Mouse (Mus musculus) neural tube, embryonic 11.5 days (tissue): Measurements from ENCODE around the gene Psip1. TPM values are rescaled to one million over a fixed set of nuclear protein-coding genes. Genes with fewer than 3 reads are reported as not detected.
"Not testable (repeated sequence)": the region's sequence is repeated elsewhere in the genome, so short reads cannot be mapped to it uniquely, and the experiment has no call there.

Source experiments
- ATAC-seq: fragments of 200-750 bp; cut with Nextera tagmentation; 2 replicates; pipeline ENCODE4 v1.8.0; 2017; ENCODE audit warnings: moderate number of reproducible peaks, mild to moderate bottlenecking, moderate TSS enrichment, moderate library complexity; ENCODE audit not compliant: insufficient read depth, low FRiP score, low TSS enrichment
- DNase-seq: peaks from one replicate; pipeline ENCODE4 v3.0.0-alpha.2; 2015; ENCODE audit warnings: low spot score
- H3K27ac ChIP-seq: fragments of 300-500 bp; sonication (generic); 2 replicates; pipeline ENCODE4 v1.5.1; 2014; ENCODE audit warnings: low read depth, mild to moderate bottlenecking, low read length
- H3K27me3 ChIP-seq: fragments of 300-500 bp; sonication (generic); 2 replicates; pipeline ENCODE4 v1.6.1; 2014; ENCODE audit warnings: mild to moderate bottlenecking, low read length, mixed read lengths; ENCODE audit not compliant: control insufficient read depth, insufficient read depth
- H3K36me3 ChIP-seq: fragments of 300-500 bp; sonication (generic); 2 replicates; pipeline ENCODE4 v1.6.1; 2014; ENCODE audit warnings: mild to moderate bottlenecking, low read length, moderate library complexity, mixed read lengths; ENCODE audit not compliant: control insufficient read depth, insufficient read depth
- H3K4me1 ChIP-seq: fragments of 300-500 bp; sonication (generic); 2 replicates; pipeline ENCODE4 v1.6.1; 2014; ENCODE audit warnings: low read length, mixed read lengths; ENCODE audit not compliant: control insufficient read depth, insufficient read depth
- H3K4me2 ChIP-seq: fragments of 300-500 bp; sonication (generic); 2 replicates; pipeline ENCODE4 v1.6.1; 2014; ENCODE audit warnings: low read depth, mild to moderate bottlenecking, moderate library complexity
- H3K4me3 ChIP-seq: fragments of 300-500 bp; sonication (generic); 2 replicates; pipeline ENCODE4 v1.5.1; 2014; ENCODE audit warnings: low read depth, low read length
- H3K9ac ChIP-seq: fragments of 300-500 bp; sonication (generic); 2 replicates; pipeline ENCODE4 v1.6.1; 2014; ENCODE audit warnings: mild to moderate bottlenecking, low read length
- H3K9me3 ChIP-seq: fragments of 300-500 bp; sonication (generic); 2 replicates; pipeline ENCODE4 v1.6.1; 2016; ENCODE audit warnings: low read length; ENCODE audit not compliant: control insufficient read depth
- WGBS: fragments of 180-500 bp; shearing (Covaris S2); extraction: QIAGEN DNeasy Blood & Tissue Kit; methylation state at CpG from one replicate; pipeline ENCODE4 v1.1.7; 2014; 5-methylcytosine and 5-hydroxymethylcytosine counted together
- polyA plus RNA-seq: library from polyadenylated mRNA; unstranded; fragments of >200 nt; fragmentation: Nextera tagmentation; extraction: Ambion mirVana; gene quantifications from 2 replicates; pipeline ENCODE4 v1.2.1, GENCODE M21; 2014

Gene Psip1
- polyA plus RNA-seq, 1 experiment from 2014 or later, result 360 TPM

DNA sequence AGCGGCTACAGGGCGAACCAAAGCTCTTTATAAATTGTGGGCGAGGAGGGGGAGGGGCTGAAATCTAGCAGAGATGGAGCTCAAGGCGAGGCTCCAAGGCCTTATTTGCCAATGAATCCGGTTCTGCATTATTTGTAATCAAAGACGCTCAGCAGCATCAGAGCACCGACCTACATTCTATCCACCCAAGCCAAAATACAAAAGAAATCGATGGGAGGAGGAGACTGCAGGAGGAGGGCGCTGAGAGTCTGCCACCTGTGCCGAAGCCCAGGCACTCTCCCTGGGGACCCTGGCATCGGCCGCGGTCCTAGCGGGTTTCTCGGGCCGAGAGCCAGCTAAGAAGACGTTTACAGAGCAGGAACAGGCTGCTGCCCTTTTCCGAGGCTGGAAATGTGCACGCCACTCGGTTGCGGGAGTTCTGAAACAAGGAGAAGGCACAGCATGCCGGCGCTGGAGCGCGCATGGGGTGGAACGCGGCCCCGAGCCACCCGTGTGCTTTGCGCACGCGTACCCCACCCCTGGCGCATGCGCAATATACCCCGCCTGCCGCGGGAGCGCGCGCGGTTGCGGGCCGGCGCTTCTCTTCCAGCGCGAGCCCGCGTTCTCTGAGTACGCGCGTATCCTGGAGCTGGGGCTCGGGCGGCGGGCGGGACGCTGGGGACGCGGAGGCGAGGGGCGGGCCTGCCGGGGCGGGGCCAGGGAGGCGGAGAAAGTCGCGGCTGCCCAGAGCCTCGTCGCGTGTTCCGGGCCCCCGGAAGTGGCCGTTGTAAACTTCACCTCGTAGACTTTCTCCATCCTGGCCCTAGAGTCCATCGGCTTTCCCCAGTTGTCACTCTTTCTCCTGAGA lies 38.8 kb upstream of the Psip1 start, which contains the start of gene Ccdc171:
TSS of gene Ccdc171 (plus strand) at position 703 of the 847 bp plus-strand sequence.
- H3K9ac ChIP-seq, result peak within 1 kb of the TSS; percentile 88
- no peaks in the 10 kb centered on the region for H3K9me3 ChIP-seq
- under 1% methylated on average over 56 of the region's 73 CpGs for WGBS
- H3K4me2 ChIP-seq, result peak within 1 kb of the TSS; percentile 69
- DNase-seq (peak; percentile 99), ATAC-seq (peak; percentile 92)
- H3K4me1 ChIP-seq, result peaks cover 11% of the 10 kb centered on the region
- peak within 1 kb of the TSS; percentile 59 for H3K4me3 ChIP-seq
- H3K27ac ChIP-seq, result peak within 1 kb of the TSS; percentile 99
- no peaks in the 10 kb centered on the region for H3K27me3 ChIP-seq
- H3K36me3 ChIP-seq, result no peaks in the 10 kb centered on the region

DNA sequence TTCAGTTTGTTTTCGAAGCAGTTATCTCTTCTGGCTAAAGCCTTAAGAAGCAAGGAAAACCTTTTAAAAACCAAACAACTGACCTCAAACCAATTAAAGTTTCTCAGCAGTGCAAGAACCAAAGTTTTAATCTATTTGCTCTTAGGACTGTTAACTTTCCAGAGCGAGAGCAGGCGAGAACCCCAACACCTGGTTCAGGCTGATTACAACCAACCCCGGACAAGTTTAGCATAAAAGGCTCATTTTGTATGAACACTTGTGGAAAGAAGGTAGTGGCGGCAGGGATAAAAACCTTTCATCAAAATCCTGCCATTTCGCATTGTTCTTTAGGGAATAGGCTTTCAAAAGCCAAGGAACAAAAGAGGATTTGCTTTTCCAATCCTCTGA lies 38.2 kb upstream of the Psip1 start:
- H3K36me3 ChIP-seq, result no peaks in the 10 kb centered on the region
- peak overlapping the region; percentile 99 for H3K27ac ChIP-seq
- H3K9me3 ChIP-seq, result no peaks in the 10 kb centered on the region
- H3K27me3 ChIP-seq, result no peaks in the 10 kb centered on the region
- H3K4me2 ChIP-seq, result peak overlapping the region; percentile 62
- peaks cover 11% of the 10 kb centered on the region for H3K4me1 ChIP-seq
- peak overlapping the region; percentile 59 for H3K4me3 ChIP-seq
- WGBS, result 10% methylated on average over 6 of the region's 6 CpGs
- DNase-seq (no peak), ATAC-seq (no peak)
- peak overlapping the region; percentile 88 for H3K9ac ChIP-seq

DNA sequence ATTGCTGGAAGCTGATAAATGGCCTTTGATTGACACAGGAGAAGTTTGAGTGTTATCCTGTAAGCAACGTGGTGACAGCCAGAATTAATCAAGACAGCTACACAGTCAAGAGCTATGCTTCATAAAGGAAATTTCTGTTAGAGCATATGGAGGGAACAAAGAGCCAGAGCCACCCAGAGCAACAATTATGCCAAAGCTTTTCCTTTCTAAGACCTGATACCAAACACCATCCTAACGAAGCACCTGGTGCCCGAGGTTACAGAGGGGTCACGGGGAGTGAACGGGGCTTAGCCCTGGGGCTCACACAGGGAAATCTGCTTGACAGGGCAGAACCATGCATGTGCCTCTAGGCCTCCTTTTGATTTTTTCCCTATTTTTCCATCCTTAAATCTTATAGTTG lies 35.8 kb upstream of the Psip1 start:
- WGBS, result 66% methylated on average over 5 of the region's 5 CpGs
- DNase-seq (peak; percentile 40), ATAC-seq (no peak)

DNA sequence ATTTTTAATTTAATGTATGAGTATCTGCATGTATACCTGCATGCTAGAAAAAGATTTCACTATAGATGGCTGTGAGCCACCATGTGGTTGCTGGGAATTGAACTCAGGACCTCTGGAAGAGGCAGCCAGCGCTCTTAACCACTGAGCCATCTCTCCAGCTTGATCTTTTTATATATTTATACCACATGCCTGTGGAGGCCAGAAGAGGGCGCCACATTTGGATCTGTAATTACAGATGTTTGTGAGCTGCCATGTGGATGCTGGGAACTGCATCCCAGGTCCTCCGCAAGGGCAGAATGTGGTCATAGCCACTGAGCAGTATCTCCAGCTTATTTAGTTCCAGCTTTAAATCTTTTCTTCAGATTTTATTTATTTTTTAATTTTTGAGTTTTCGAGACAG lies 34.0 kb upstream of the Psip1 start:
- ATAC-seq, result no peak
- H3K36me3 ChIP-seq, result no peaks in the 10 kb centered on the region
- no peaks in the 10 kb centered on the region for H3K9me3 ChIP-seq
- DNase-seq, result no peak
- peaks cover 7% of the 10 kb centered on the region for H3K4me1 ChIP-seq
- no peak overlapping the region for H3K27ac ChIP-seq
- H3K27me3 ChIP-seq, result no peaks in the 10 kb centered on the region
- no peak overlapping the region for H3K4me3 ChIP-seq
- no peak overlapping the region for H3K4me2 ChIP-seq
- H3K9ac ChIP-seq, result no peak overlapping the region
- 85% methylated on average over 4 of the region's 4 CpGs for WGBS

More for the DNA sequence above, 35.8 kb upstream of the Psip1 start:
- H3K9ac ChIP-seq, result no peak overlapping the region
- no peak overlapping the region for H3K27ac ChIP-seq
- no peaks in the 10 kb centered on the region for H3K9me3 ChIP-seq
- H3K4me1 ChIP-seq, result peaks cover 11% of the 10 kb centered on the region
- H3K36me3 ChIP-seq, result no peaks in the 10 kb centered on the region
- no peak overlapping the region for H3K4me3 ChIP-seq
- H3K27me3 ChIP-seq, result no peaks in the 10 kb centered on the region
- no peak overlapping the region for H3K4me2 ChIP-seq

DNA sequence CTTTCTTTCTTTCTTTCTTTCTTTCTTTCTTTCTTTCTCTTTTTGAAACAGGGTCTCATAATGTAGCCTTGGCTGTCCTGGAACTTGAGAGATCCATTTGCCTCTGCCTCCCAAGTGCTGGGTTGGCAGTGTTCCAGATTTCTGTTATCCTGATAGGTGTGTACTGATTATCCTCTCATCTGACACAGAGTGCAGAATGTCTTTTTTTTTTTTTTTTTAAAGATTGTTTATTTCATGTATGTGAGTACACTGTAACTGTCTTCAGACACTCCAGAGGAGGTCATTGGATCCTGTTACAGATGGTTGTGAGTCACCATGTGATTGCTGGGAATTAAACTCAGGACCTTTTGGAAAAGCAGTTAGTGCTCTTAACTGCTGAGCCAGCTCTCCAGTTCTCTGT lies 33.5 kb upstream of the Psip1 start:
- Histone ChIP-seq H3K9me3 (no peaks in the 10 kb centered on the region), H3K27me3 (no peaks in the 10 kb centered on the region), H3K9ac (no peak overlapping the region), H3K36me3 (no peaks in the 10 kb centered on the region), H3K27ac (no peak overlapping the region), H3K4me2 (no peak overlapping the region), H3K4me3 (no peak overlapping the region), H3K4me1 (peaks cover 7% of the 10 kb centered on the region)
- no peak for ATAC-seq
- no peak for DNase-seq

DNA sequence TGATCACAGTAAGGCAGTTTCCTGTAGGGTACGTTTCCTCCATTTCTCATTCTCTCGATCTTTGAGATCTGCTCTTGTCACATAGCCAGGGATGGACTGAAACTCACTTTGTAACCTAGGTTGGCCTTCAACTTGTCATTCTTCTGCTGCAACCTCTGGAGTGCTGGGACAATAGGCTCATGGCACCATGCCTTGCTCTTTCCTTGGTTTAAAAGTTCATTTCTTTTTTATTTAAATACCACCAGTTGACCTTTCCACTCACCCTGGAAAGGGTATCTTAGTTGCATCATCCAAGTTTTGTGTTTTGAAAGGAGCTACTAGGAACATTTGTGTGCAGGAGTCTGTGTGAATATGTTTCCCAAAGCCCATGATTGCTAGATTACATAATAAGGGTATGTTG lies 32.9 kb upstream of the Psip1 start:
- H3K9ac ChIP-seq, result no peak overlapping the region
- no peaks in the 10 kb centered on the region for H3K27me3 ChIP-seq
- no peaks in the 10 kb centered on the region for H3K36me3 ChIP-seq
- H3K27ac ChIP-seq, result no peak overlapping the region
- DNase-seq (no peak), ATAC-seq (no peak)
- H3K4me3 ChIP-seq, result no peak overlapping the region
- no peaks in the 10 kb centered on the region for H3K9me3 ChIP-seq
- WGBS, result 78% methylated on average over 2 of the region's 2 CpGs
- peaks cover 6% of the 10 kb centered on the region for H3K4me1 ChIP-seq
- no peak overlapping the region for H3K4me2 ChIP-seq

DNA sequence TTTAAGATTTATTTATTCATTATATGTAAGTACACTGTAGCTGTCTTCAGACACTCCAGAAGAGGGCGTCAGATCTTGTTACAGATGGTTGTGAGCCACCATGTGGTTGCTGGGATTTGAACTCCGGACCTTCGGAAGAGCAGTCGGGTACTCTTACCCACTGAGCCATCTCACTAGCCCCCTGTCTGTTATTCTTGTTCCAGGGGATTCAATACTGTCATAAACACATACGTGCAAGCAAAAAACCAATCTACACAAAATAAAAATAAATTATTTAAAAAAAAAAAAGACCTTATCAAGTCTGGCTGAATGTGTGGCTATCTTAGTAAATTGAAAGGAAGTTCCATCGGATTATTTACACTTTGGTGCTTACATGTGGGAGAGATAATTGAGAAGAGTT lies 29.9 kb upstream of the Psip1 start:
- ATAC-seq, H3K4me1 ChIP-seq, H3K36me3 ChIP-seq, H3K4me3 ChIP-seq, H3K27ac ChIP-seq, H3K27me3 ChIP-seq, H3K9me3 ChIP-seq, H3K4me2 ChIP-seq, DNase-seq, H3K9ac ChIP-seq: not testable (repeated sequence)
- 87% methylated on average over 5 of the region's 6 CpGs for WGBS

DNA sequence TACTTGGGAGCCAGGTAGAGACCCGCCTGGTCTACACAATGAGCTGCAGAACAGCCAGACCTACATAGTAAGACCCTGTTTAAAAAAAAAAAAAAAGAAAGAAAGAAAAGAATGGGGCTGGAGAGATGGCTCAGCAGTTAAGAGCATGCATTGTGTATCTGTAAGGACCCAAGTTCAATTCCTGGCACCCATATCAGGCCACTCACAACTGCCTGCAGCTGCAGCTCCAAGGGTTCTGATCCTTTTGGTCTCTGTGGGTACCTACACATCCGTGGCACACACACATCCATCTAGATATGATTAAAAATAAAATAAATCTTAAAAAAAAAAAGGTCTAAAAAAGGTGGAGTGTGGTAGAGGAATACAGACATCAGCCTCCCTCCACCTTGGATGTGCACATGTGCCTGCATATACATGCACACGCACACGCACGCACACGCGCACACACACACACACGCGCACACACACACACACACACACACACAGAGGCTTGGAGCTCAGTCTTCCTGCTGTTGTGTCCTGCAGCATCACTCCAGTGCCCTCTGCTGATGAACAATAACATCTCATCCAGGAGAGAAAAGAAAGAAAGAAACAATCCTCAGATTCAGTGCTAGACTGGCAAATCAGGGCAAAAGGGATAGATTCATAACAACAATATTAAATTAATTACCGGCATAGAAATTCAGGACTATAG lies 28.9 kb upstream of the Psip1 start:
- Histone ChIP-seq H3K36me3 (no peaks in the 10 kb centered on the region), H3K27me3 (no peaks in the 10 kb centered on the region), H3K4me1 (no peaks in the 10 kb centered on the region), H3K9me3 (no peaks in the 10 kb centered on the region), H3K4me3 (no peak overlapping the region), H3K27ac (no peak overlapping the region), H3K9ac (no peak overlapping the region), H3K4me2 (no peak overlapping the region)
- no peak for DNase-seq
- WGBS, result 89% methylated on average over 10 of the region's 10 CpGs
- no peak for ATAC-seq

DNA sequence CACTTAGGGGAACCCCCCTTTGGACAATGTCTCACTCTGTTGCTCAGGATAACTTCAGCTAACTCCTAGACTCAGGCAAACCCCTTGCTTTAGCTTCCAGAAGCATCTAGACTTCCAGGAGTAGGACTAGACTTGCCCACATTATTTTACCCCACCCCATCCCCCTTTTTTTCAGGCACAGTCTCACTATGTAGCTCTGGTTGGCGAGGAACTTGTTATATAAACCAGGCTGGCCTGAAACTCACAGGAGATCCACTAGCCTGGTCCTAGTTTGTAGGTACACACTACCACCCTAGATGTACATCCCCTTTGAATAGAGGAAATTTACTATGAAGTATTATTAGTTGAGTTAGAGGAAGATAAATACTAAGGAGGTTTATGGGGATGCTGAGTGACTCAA lies 27.9 kb upstream of the Psip1 start:
- no peak overlapping the region for H3K27ac ChIP-seq
- no peak overlapping the region for H3K9ac ChIP-seq
- no peak overlapping the region for H3K4me3 ChIP-seq
- WGBS, result 91% methylated on average over 1 of the region's 1 CpGs
- H3K4me1 ChIP-seq, result no peaks in the 10 kb centered on the region
- no peaks in the 10 kb centered on the region for H3K36me3 ChIP-seq
- no peak overlapping the region for H3K4me2 ChIP-seq
- ATAC-seq, result no peak
- H3K9me3 ChIP-seq, result no peaks in the 10 kb centered on the region
- DNase-seq, result no peak
- H3K27me3 ChIP-seq, result no peaks in the 10 kb centered on the region
